Mouse (Mus musculus): ENCODE results near the gene Sh2d4b. TPM values are rescaled to one million over a fixed set of nuclear protein-coding genes. Genes with fewer than 3 reads are reported as not detected.

The Sh2d4b gene
- polyA plus RNA-seq, 1 experiment = 0.09 TPM

- H3ac ChIP-seq (ENCODE audit: control insufficient read depth, insufficient read length, low read depth) = no peak overlapping the region
- H3K27me3 ChIP-seq (ENCODE audit: control insufficient read depth, insufficient read depth, insufficient read length) = no peaks in the 10 kb centered on the region
- no peaks in the 10 kb centered on the region for H3K79me2 ChIP-seq (ENCODE audit: control insufficient read depth, insufficient read depth)
- TF ChIP-seq MYOD1 (IDR thresholded peaks at IDR 0.05; ENCODE audit: control insufficient read depth, insufficient read length, low read depth) = no peak
- TF ChIP-seq CEBPB (IDR thresholded peaks at IDR 0.05; ENCODE audit: low read depth) = no peak
- TF ChIP-seq CTCF (IDR thresholded peaks at IDR 0.05; ENCODE audit: control insufficient read depth, insufficient read depth, insufficient read length) = no peak
- TF ChIP-seq FOSL1 (IDR thresholded peaks at IDR 0.05; ENCODE audit: insufficient read depth, low read length, poor library complexity, severe bottlenecking) = no peak
- no peak for TF ChIP-seq MYOG (IDR thresholded peaks at IDR 0.05; ENCODE audit: control insufficient read depth, extremely low read depth, insufficient read length)
- no peak for TF ChIP-seq MAX (IDR thresholded peaks at IDR 0.05)
- no peak for TF ChIP-seq USF1 (IDR thresholded peaks at IDR 0.05; ENCODE audit: low read depth)
- no peaks in the 10 kb centered on the region for H3K36me3 ChIP-seq (ENCODE audit: control insufficient read depth, insufficient read depth)
- no peak overlapping the region for H3K4me3 ChIP-seq (ENCODE audit: insufficient read depth, poor library complexity, severe bottlenecking)
- H3K79me3 ChIP-seq (ENCODE audit: low read depth) = no peaks in the 10 kb centered on the region
Measured at GRCm38 (mm10) chr14:40889181-40889580, 3.9 kb downstream of the Sh2d4b start.

DNA sequence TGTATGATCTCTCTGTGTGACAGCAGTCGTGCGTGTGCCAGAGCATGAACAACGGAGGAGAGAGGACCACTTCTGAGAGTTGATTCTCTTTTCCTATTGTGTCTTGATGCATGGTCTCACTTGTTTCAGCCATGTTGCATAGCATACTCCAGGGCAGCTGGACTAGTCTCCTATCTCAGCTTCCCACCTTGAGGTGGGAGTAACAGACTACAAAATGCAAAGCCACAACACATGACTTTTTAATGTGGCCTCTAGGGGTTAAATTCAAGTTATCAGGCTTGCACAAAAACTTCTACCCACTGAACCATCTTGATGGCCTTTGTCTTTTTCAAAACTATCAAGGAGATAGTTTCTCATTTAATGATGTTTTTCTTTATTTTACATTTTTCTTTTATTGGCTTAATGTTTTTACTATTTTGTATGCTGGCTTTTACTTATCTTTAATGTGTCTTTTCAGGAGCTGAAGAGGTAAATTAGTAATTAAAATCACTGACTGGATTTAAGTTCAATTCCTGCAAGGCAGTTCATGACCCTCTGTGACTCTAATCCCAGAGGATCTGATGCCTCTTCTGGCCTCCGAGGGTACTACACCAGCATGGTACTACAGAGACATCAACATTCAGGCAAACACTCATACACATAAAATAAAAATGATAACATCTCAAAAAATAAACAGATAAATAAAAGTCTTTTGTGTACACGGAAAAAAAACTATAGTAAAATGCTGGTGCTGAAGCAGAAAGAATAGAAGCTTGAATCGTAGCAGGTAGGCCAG lies 6.5 kb downstream of the Sh2d4b start:
- no peaks in the 10 kb centered on the region for H3K79me2 ChIP-seq (ENCODE audit: control insufficient read depth, insufficient read depth)
- no peak overlapping the region for H3ac ChIP-seq (ENCODE audit: control insufficient read depth, insufficient read length, low read depth)
- no peaks in the 10 kb centered on the region for H3K79me3 ChIP-seq (ENCODE audit: low read depth)
- H3K27me3 ChIP-seq (ENCODE audit: control insufficient read depth, insufficient read depth, insufficient read length) = no peaks in the 10 kb centered on the region
- H3K36me3 ChIP-seq (ENCODE audit: control insufficient read depth, insufficient read depth) = no peaks in the 10 kb centered on the region
- H3K4me3 ChIP-seq (ENCODE audit: insufficient read depth, poor library complexity, severe bottlenecking) = no peak overlapping the region
- TF ChIP-seq CTCF (IDR thresholded peaks at IDR 0.05; ENCODE audit: control insufficient read depth, insufficient read depth, insufficient read length) (no peak), MYOG (IDR thresholded peaks at IDR 0.05; ENCODE audit: control insufficient read depth, extremely low read depth, insufficient read length) (no peak), USF1 (IDR thresholded peaks at IDR 0.05; ENCODE audit: low read depth) (no peak), CEBPB (IDR thresholded peaks at IDR 0.05; ENCODE audit: low read depth) (no peak), MYOD1 (IDR thresholded peaks at IDR 0.05; ENCODE audit: control insufficient read depth, insufficient read length, low read depth) (no peak), MAX (IDR thresholded peaks at IDR 0.05) (no peak), FOSL1 (IDR thresholded peaks at IDR 0.05; ENCODE audit: insufficient read depth, low read length, poor library complexity, severe bottlenecking) (no peak)

- H3ac ChIP-seq (ENCODE audit: control insufficient read depth, insufficient read length, low read depth) = no peak overlapping the region
- no peak overlapping the region for H3K4me3 ChIP-seq (ENCODE audit: insufficient read depth, poor library complexity, severe bottlenecking)
- no peaks in the 10 kb centered on the region for H3K79me2 ChIP-seq (ENCODE audit: control insufficient read depth, insufficient read depth)
- H3K79me3 ChIP-seq (ENCODE audit: low read depth) = no peaks in the 10 kb centered on the region
- H3K27me3 ChIP-seq (ENCODE audit: control insufficient read depth, insufficient read depth, insufficient read length) = no peaks in the 10 kb centered on the region
- TF ChIP-seq USF1 (IDR thresholded peaks at IDR 0.05; ENCODE audit: low read depth) (no peak), MYOD1 (IDR thresholded peaks at IDR 0.05; ENCODE audit: control insufficient read depth, insufficient read length, low read depth) (no peak), CTCF (IDR thresholded peaks at IDR 0.05; ENCODE audit: control insufficient read depth, insufficient read depth, insufficient read length) (no peak), MYOG (IDR thresholded peaks at IDR 0.05; ENCODE audit: control insufficient read depth, extremely low read depth, insufficient read length) (no peak), FOSL1 (IDR thresholded peaks at IDR 0.05; ENCODE audit: insufficient read depth, low read length, poor library complexity, severe bottlenecking) (no peak), MAX (IDR thresholded peaks at IDR 0.05) (no peak), CEBPB (IDR thresholded peaks at IDR 0.05; ENCODE audit: low read depth) (no peak)
- H3K36me3 ChIP-seq (ENCODE audit: control insufficient read depth, insufficient read depth) = no peaks in the 10 kb centered on the region
Measured at GRCm38 (mm10) chr14:40885752-40886151, 7.3 kb downstream of the Sh2d4b start.

GRCm38 (mm10) chr14:40885225-40885624 lies 7.8 kb downstream of the Sh2d4b start:
- Histone ChIP-seq H3K36me3 (ENCODE audit: control insufficient read depth, insufficient read depth) (no peaks in the 10 kb centered on the region), H3ac (ENCODE audit: control insufficient read depth, insufficient read length, low read depth) (no peak overlapping the region), H3K4me3 (ENCODE audit: insufficient read depth, poor library complexity, severe bottlenecking) (no peak overlapping the region), H3K27me3 (ENCODE audit: control insufficient read depth, insufficient read depth, insufficient read length) (no peaks in the 10 kb centered on the region), H3K79me3 (ENCODE audit: low read depth) (no peaks in the 10 kb centered on the region), H3K79me2 (ENCODE audit: control insufficient read depth, insufficient read depth) (no peaks in the 10 kb centered on the region)
- no peak for TF ChIP-seq MYOD1 (IDR thresholded peaks at IDR 0.05; ENCODE audit: control insufficient read depth, insufficient read length, low read depth)
- TF ChIP-seq MYOG (IDR thresholded peaks at IDR 0.05; ENCODE audit: control insufficient read depth, extremely low read depth, insufficient read length) = no peak
- no peak for TF ChIP-seq CTCF (IDR thresholded peaks at IDR 0.05; ENCODE audit: control insufficient read depth, insufficient read depth, insufficient read length)
- no peak for TF ChIP-seq MAX (IDR thresholded peaks at IDR 0.05)
- no peak for TF ChIP-seq CEBPB (IDR thresholded peaks at IDR 0.05; ENCODE audit: low read depth)
- TF ChIP-seq USF1 (IDR thresholded peaks at IDR 0.05; ENCODE audit: low read depth) = no peak
- TF ChIP-seq FOSL1 (IDR thresholded peaks at IDR 0.05; ENCODE audit: insufficient read depth, low read length, poor library complexity, severe bottlenecking) = no peak

DNA sequence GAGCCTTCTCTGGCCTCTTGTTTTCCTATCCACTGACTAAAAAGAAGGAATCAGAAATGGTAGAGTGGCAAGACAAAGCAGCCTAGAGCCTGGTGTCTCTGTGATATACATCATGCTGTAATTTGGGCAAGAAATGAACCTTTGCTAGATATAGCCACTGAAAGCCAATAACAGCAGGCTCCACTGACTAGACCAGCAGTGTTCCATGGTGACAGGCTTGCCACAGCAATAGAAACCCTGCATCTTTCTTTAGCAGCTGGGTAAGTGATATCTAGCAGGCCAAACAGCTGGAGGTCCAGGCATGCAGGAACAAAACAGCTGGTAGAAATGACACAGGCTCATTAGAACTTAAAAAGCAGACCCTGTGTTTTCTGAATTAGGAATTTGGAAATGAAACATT lies 18.5 kb downstream of the Sh2d4b start:
- no peak overlapping the region for H3ac ChIP-seq (ENCODE audit: control insufficient read depth, insufficient read length, low read depth)
- no peak for TF ChIP-seq FOSL1 (IDR thresholded peaks at IDR 0.05; ENCODE audit: insufficient read depth, low read length, poor library complexity, severe bottlenecking)
- no peak for TF ChIP-seq CEBPB (IDR thresholded peaks at IDR 0.05; ENCODE audit: low read depth)
- TF ChIP-seq MYOD1 (IDR thresholded peaks at IDR 0.05; ENCODE audit: control insufficient read depth, insufficient read length, low read depth) = no peak
- TF ChIP-seq CTCF (IDR thresholded peaks at IDR 0.05; ENCODE audit: control insufficient read depth, insufficient read depth, insufficient read length) = no peak
- TF ChIP-seq MYOG (IDR thresholded peaks at IDR 0.05; ENCODE audit: control insufficient read depth, extremely low read depth, insufficient read length) = no peak
- TF ChIP-seq MAX (IDR thresholded peaks at IDR 0.05) = no peak
- no peak for TF ChIP-seq USF1 (IDR thresholded peaks at IDR 0.05; ENCODE audit: low read depth)

More for the DNA sequence above, 18.5 kb downstream of the Sh2d4b start:
- no peak overlapping the region for H3K4me3 ChIP-seq (ENCODE audit: insufficient read depth, poor library complexity, severe bottlenecking)
- H3K27me3 ChIP-seq (ENCODE audit: control insufficient read depth, insufficient read depth, insufficient read length) = no peaks in the 10 kb centered on the region
- H3K79me3 ChIP-seq (ENCODE audit: low read depth) = no peaks in the 10 kb centered on the region
- H3K79me2 ChIP-seq (ENCODE audit: control insufficient read depth, insufficient read depth) = no peaks in the 10 kb centered on the region
- no peaks in the 10 kb centered on the region for H3K36me3 ChIP-seq (ENCODE audit: control insufficient read depth, insufficient read depth)

Data from C2C12 (cell line).